Mouse (Mus musculus) kidney, embryonic 14.5 days (tissue): ENCODE results near the gene Id1. TPM values are rescaled to one million over a fixed set of nuclear protein-coding genes. Genes with fewer than 3 reads are reported as not detected.

ENCODE experiments used
- ATAC-seq: fragments of 200-750 bp; cut with Nextera tagmentation; 2 replicates; pipeline ENCODE4 v1.8.0; 2017; ENCODE audit warnings: moderate number of reproducible peaks, mild to moderate bottlenecking, moderate TSS enrichment, moderate library complexity; ENCODE audit not compliant: low FRiP score, low TSS enrichment
- H3K27ac ChIP-seq: fragments of 300-500 bp; sonication (generic); 2 replicates; pipeline ENCODE4 v1.5.1; 2014; ENCODE audit warnings: low read depth, mild to moderate bottlenecking, low read length, moderate library complexity, mixed read lengths
- H3K27me3 ChIP-seq: fragments of 300-500 bp; sonication (generic); 2 replicates; pipeline ENCODE4 v1.6.1; 2014; ENCODE audit warnings: mild to moderate bottlenecking, low read length; ENCODE audit not compliant: control insufficient read depth, insufficient read depth
- H3K36me3 ChIP-seq: fragments of 300-500 bp; sonication (generic); 2 replicates; pipeline ENCODE4 v1.6.1; 2014; ENCODE audit warnings: low read length, mixed read lengths; ENCODE audit not compliant: control insufficient read depth, insufficient read depth
- H3K4me1 ChIP-seq: fragments of 300-500 bp; sonication (generic); 2 replicates; pipeline ENCODE4 v1.6.1; 2014; ENCODE audit warnings: low read length, mixed read lengths; ENCODE audit not compliant: control insufficient read depth, insufficient read depth
- H3K4me2 ChIP-seq: fragments of 300-500 bp; sonication (generic); replicated peaks from 2 replicates; pipeline ENCODE4 v1.6.1; 2014; ENCODE audit warnings: low read depth, mild to moderate bottlenecking, low read length
- H3K4me3 ChIP-seq: fragments of 300-500 bp; sonication (generic); 2 replicates; pipeline ENCODE4 v1.5.1; 2014; ENCODE audit warnings: mild to moderate bottlenecking, low read length
- H3K9ac ChIP-seq: fragments of 300-500 bp; sonication (generic); 2 replicates; pipeline ENCODE4 v1.6.1; 2014; ENCODE audit warnings: low read depth, mild to moderate bottlenecking, low read length, moderate library complexity
- H3K9me3 ChIP-seq: fragments of 300-500 bp; sonication (generic); 2 replicates; pipeline ENCODE4 v1.6.1; 2016; ENCODE audit warnings: low read length; ENCODE audit not compliant: control insufficient read depth
- WGBS: fragments of 180-500 bp; shearing (Covaris S2); extraction: QIAGEN DNeasy Blood & Tissue Kit; methylation state at CpG from one replicate; pipeline ENCODE4 v1.1.7; 2014; 5-methylcytosine and 5-hydroxymethylcytosine counted together
- polyA plus RNA-seq: library from polyadenylated mRNA; unstranded; fragments of >200 nt; fragmentation: Nextera tagmentation; extraction: Ambion mirVana; gene quantifications from 2 replicates; pipeline ENCODE4 v1.2.1, GENCODE M21; 2014

Gene Id1
- polyA plus RNA-seq, 1 experiment from 2014 or later = 129 TPM

DNA sequence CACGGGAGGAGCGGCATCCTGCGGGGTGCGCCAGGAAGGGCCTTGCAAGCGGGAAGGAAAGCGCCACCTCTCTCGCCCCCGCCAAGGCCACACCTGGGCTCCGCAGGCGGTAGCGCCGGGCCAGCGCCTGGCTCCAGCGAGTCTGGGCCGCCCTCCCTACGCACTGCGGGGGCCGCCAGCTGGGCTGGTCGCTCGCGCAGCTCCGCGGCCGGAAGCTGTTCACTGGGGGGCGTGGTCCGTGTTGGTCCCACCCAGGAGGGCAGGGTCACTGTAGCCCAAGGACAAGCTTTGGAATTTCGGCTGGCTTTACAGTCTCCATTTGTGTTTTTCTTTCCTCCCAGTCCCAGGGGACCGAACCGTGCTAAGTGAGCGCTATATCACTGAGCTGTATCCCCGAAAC is 28.4 kb upstream of the Id1 start:
- Histone ChIP-seq H3K9ac (peak overlapping the region; percentile 50), H3K4me2 (peak overlapping the region; percentile 54), H3K27ac (peak overlapping the region; percentile 76), H3K27me3 (no peaks in the 10 kb centered on the region), H3K36me3 (peaks cover 32% of the 10 kb centered on the region), H3K4me3 (peak overlapping the region; percentile 24; the same call in 1 of the 2 replicates), H3K9me3 (no peaks in the 10 kb centered on the region), H3K4me1 (peaks cover 19% of the 10 kb centered on the region)
- 3% methylated on average over 31 of the region's 31 CpGs for WGBS
- peak; percentile 98 for ATAC-seq

DNA sequence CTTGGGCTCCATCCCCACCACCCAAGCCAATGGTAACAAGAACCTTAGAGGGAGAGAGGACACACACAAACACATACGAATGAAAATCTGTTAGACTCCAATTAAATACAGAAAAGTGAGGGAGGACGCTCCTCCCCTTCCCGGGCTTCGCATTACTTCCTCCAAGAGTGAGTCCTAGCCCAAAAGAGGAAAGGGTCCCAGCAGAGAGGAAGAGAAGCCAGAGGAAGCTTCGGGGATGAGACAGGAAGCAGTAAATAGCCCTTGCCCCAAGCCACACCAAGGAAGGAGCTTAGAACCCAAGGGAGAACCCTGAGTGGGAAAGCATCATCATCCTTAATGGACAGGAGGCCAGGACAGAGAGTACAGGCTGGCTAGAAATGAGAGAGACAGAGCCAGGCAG is 27.0 kb upstream of the Id1 start:
- Histone ChIP-seq H3K9ac (no peak overlapping the region), H3K27me3 (no peaks in the 10 kb centered on the region), H3K4me3 (no peak overlapping the region), H3K4me2 (no peak overlapping the region), H3K4me1 (peaks cover 19% of the 10 kb centered on the region), H3K9me3 (no peaks in the 10 kb centered on the region), H3K36me3 (peaks cover 19% of the 10 kb centered on the region), H3K27ac (no peak overlapping the region)
- 86% methylated on average over 5 of the region's 5 CpGs for WGBS
- no peak for ATAC-seq

DNA sequence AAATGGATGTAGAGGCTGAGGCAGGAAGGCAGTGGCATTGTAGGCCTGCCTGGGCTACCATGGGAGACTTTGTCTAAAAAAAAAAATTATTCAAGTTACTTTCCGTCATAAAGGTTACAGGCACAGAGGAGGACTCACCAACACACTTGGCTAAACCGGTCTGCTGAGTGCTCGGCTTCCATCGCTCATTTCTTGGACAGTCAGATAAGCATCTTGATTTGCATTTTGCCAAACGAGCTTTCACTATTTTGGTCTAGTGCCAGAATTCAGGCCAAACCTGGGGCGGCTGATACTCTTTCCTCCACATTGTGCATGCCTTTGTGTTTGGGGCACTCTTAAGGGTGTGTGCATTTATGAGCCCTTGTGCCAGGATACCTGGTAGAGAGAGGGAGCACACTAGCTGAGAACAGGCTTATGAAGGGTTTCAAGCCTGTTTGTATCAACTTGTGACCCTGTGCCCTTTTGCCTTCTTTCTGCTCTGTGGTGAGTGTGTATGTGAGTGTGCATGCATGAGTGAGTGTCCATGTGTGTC is 19.7 kb upstream of the Id1 start:
- no peak for ATAC-seq
- no peaks in the 10 kb centered on the region for H3K27me3 ChIP-seq
- no peaks in the 10 kb centered on the region for H3K9me3 ChIP-seq
- WGBS = 60% methylated on average over 6 of the region's 6 CpGs
- no peak overlapping the region for H3K9ac ChIP-seq
- peaks cover 8% of the 10 kb centered on the region; the same call in 1 of the 2 replicates for H3K4me1 ChIP-seq
- no peak overlapping the region for H3K4me2 ChIP-seq
- no peak overlapping the region for H3K4me3 ChIP-seq
- peak overlapping the region; percentile 61; the same call in 1 of the 2 replicates for H3K27ac ChIP-seq
- no peaks in the 10 kb centered on the region for H3K36me3 ChIP-seq

DNA sequence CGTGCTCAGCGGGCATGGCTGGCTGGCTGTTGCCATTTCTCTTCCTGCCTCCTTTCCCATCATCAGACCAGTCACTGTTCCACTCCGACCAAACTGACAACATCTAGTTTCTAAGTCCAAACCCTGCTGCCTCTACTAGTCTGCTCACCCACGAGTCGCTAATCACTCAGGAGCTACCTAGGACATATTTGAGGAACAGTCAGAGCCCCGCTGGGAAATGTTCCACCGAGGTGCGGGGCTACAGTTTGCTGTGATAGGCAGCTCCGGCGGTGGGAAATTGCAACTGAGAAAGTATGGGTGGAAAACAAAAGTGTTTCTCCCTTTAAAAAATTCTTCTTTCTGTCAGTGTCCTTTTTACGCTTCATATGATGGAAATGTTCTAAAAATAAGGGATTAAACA is 18.4 kb upstream of the Id1 start:
- H3K27ac ChIP-seq = peak overlapping the region; percentile 4; the same call in 1 of the 2 replicates

GRCm38 (mm10) chr2:152718076-152718475 is 18.0 kb upstream of the Id1 start:
- no peak overlapping the region for H3K9ac ChIP-seq
- H3K4me2 ChIP-seq = no peak overlapping the region
- peak; percentile 73 for ATAC-seq
- H3K9me3 ChIP-seq = no peaks in the 10 kb centered on the region
- no peak overlapping the region; the same call in 1 of the 2 replicates for H3K27ac ChIP-seq
- no peaks in the 10 kb centered on the region for H3K36me3 ChIP-seq
- WGBS = 22% methylated on average over 6 of the region's 6 CpGs
- H3K27me3 ChIP-seq = no peaks in the 10 kb centered on the region
- H3K4me3 ChIP-seq = no peak overlapping the region
- H3K4me1 ChIP-seq = peaks cover 8% of the 10 kb centered on the region; the same call in 1 of the 2 replicates

More for the DNA sequence above, 18.4 kb upstream of the Id1 start:
- no peaks in the 10 kb centered on the region for H3K36me3 ChIP-seq
- ATAC-seq = no peak
- H3K27me3 ChIP-seq = no peaks in the 10 kb centered on the region
- H3K4me2 ChIP-seq = no peak overlapping the region
- 58% methylated on average over 11 of the region's 11 CpGs for WGBS
- H3K9ac ChIP-seq = no peak overlapping the region
- peaks cover 8% of the 10 kb centered on the region; the same call in 1 of the 2 replicates for H3K4me1 ChIP-seq
- no peak overlapping the region for H3K4me3 ChIP-seq
- H3K9me3 ChIP-seq = no peaks in the 10 kb centered on the region

- peak; percentile 47 for ATAC-seq
- Histone ChIP-seq H3K9me3 (no peaks in the 10 kb centered on the region), H3K36me3 (no peaks in the 10 kb centered on the region), H3K9ac (peak overlapping the region; percentile 61), H3K4me2 (peak overlapping the region; percentile 75), H3K4me1 (peaks cover 45% of the 10 kb centered on the region), H3K27ac (peak overlapping the region; percentile 26; the same call in 1 of the 2 replicates), H3K27me3 (no peaks in the 10 kb centered on the region), H3K4me3 (peak overlapping the region; percentile 36)
- 2% methylated on average over 36 of the region's 37 CpGs for WGBS
These were observed 12.3 kb upstream of the Id1 start for GRCm38 (mm10) chr2:152723651-152724331.

GRCm38 (mm10) chr2:152724332-152724723 is 11.7 kb upstream of the Id1 start:
- peak overlapping the region; percentile 61 for H3K9ac ChIP-seq
- peak overlapping the region; percentile 36 for H3K4me3 ChIP-seq
- peaks cover 51% of the 10 kb centered on the region for H3K4me1 ChIP-seq
- 60% methylated on average over 3 of the region's 3 CpGs for WGBS
- peak overlapping the region; percentile 75 for H3K4me2 ChIP-seq
- no peaks in the 10 kb centered on the region for H3K9me3 ChIP-seq
- no peaks in the 10 kb centered on the region for H3K36me3 ChIP-seq
- peak overlapping the region; percentile 26; the same call in 1 of the 2 replicates for H3K27ac ChIP-seq
- no peak for ATAC-seq
- no peaks in the 10 kb centered on the region for H3K27me3 ChIP-seq

- Histone ChIP-seq H3K36me3 (no peaks in the 10 kb centered on the region), H3K4me2 (no peak overlapping the region), H3K4me3 (no peak overlapping the region), H3K27me3 (no peaks in the 10 kb centered on the region), H3K4me1 (peaks cover 60% of the 10 kb centered on the region), H3K27ac (no peak overlapping the region), H3K9ac (no peak overlapping the region), H3K9me3 (no peaks in the 10 kb centered on the region)
- WGBS = 25% methylated on average over 15 of the region's 15 CpGs
- no peak for ATAC-seq
These were observed 10.8 kb upstream of the Id1 start for GRCm38 (mm10) chr2:152725178-152725750.

DNA sequence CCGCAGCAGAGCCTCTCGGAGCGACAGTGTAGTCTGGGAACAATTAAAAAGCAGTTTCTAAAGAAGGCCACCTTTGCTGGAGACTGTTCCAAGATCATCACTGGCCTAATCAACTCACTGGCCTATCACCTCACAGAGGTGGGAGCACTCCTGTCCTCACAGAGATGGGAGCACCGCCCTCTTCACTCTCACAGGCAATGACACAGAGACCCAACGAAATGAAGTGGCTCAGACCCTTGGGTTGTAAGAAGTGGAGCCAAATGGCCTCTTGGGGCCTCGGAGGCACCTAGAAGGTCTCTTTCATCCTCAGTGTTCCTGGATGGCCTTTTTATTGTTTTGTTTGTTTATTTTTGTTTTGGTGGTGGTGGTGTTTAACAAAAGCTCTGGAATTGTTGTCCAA is 9.8 kb upstream of the Id1 start:
- WGBS = 77% methylated on average over 6 of the region's 6 CpGs
- Histone ChIP-seq H3K27me3 (no peaks in the 10 kb centered on the region), H3K9ac (no peak overlapping the region), H3K4me3 (no peak overlapping the region), H3K27ac (no peak overlapping the region), H3K4me1 (peaks cover 64% of the 10 kb centered on the region), H3K36me3 (no peaks in the 10 kb centered on the region), H3K4me2 (no peak overlapping the region), H3K9me3 (no peaks in the 10 kb centered on the region)
- no peak for ATAC-seq
